Comparison of ENCODE assay signal across 22 mouse cellular contexts in the genomic region with DNA sequence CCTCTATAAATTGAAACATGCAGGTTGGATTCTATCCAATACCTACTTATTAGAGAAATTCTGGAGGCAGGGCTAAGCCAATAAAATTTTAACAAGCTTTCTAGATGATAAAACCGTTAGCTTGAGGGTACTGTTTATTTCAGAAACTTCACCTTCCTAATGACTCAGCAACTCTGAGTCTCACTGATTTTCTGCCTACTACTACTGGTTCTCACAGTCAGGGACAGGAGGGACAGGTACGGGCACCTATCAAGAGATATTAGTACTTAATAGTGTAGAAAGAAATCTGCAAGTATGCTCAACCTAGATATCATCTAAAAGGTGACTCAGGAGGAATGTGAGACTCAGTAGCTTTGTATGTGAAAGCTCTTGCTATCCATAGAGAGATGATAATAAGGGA. TPM values are rescaled to one million over a fixed set of nuclear protein-coding genes. Genes with fewer than 3 reads are reported as not detected.
A peak's percentile ranks its signal among the peaks of the same experiment; 100 is the strongest.
DNase-seq lines count a peak whose midpoint lies in the region; ATAC-seq and TF ChIP-seq lines count a peak whose summit lies in the region.
"Had no signal": no experiment of that assay in that cellular context is flagged by ENCODE, and none has a peak within 500 bp of the region (broad histone marks: within the 10 kb centered on the region; RNA-seq: fewer than 3 reads in every experiment).

No protein-coding gene starts in this region.

- no peak overlapping the region for H3K9ac ChIP-seq in limb, embryonic 12.5 days (replicated peaks)
- no peak overlapping the region for H3K9ac ChIP-seq in limb, embryonic 13.5 days
- no peak overlapping the region for H3K9ac ChIP-seq in limb, embryonic 14.5 days (ENCODE audit: low read depth, low read length, severe bottlenecking)

- H3K79me2 ChIP-seq in myocyte (ENCODE audit: control insufficient read depth, insufficient read depth) = no peaks in the 10 kb centered on the region

- no peak overlapping the region for H3K4me3 ChIP-seq in limb, embryonic 12.5 days (replicated peaks)
- no peak overlapping the region for H3K4me3 ChIP-seq in limb, embryonic 10.5 days
- H3K4me3 ChIP-seq in limb, embryonic 13.5 days = no peak overlapping the region
- H3K4me3 ChIP-seq in limb, embryonic 14.5 days (replicated peaks; ENCODE audit: low read length) = no peak overlapping the region
- H3K4me3 ChIP-seq in myocyte = no peak overlapping the region

- peaks cover 6% of the 10 kb centered on the region; the same call in 1 of the 2 replicates for H3K4me1 ChIP-seq in limb, embryonic 12.5 days (replicated peaks)
- H3K4me1 ChIP-seq in limb, embryonic 10.5 days = no peaks in the 10 kb centered on the region
- peaks cover 5% of the 10 kb centered on the region; the same call in 1 of the 2 replicates for H3K4me1 ChIP-seq in limb, embryonic 13.5 days
- peaks cover 5% of the 10 kb centered on the region; the same call in 1 of the 2 replicates for H3K4me1 ChIP-seq in limb, embryonic 14.5 days (ENCODE audit: control insufficient read depth, insufficient read depth, low read length)

- H3K27ac ChIP-seq in limb, embryonic 12.5 days = no peak overlapping the region
- no peak overlapping the region for H3K27ac ChIP-seq in limb, embryonic 10.5 days
- H3K27ac ChIP-seq in limb, embryonic 13.5 days = no peak overlapping the region
- no peak overlapping the region for H3K27ac ChIP-seq in limb, embryonic 14.5 days (replicated peaks; ENCODE audit: low read depth, low read length)

- H3K36me3 ChIP-seq in limb, embryonic 12.5 days = no peaks in the 10 kb centered on the region
- no peaks in the 10 kb centered on the region for H3K36me3 ChIP-seq in limb, embryonic 10.5 days
- H3K36me3 ChIP-seq in limb, embryonic 13.5 days = no peaks in the 10 kb centered on the region
- no peaks in the 10 kb centered on the region for H3K36me3 ChIP-seq in limb, embryonic 14.5 days (ENCODE audit: control insufficient read depth, insufficient read depth, low read length)
- no peaks in the 10 kb centered on the region for H3K36me3 ChIP-seq in myocyte (ENCODE audit: control insufficient read depth, insufficient read depth)
- H3K36me3 ChIP-seq: G1E had no signal

- no peaks in the 10 kb centered on the region for H3K9me3 ChIP-seq in limb, embryonic 12.5 days
- H3K9me3 ChIP-seq in limb, embryonic 10.5 days (replicated peaks) = no peaks in the 10 kb centered on the region
- H3K9me3 ChIP-seq in limb, embryonic 13.5 days = no peaks in the 10 kb centered on the region
- H3K9me3 ChIP-seq in limb, embryonic 14.5 days (ENCODE audit: control insufficient read depth, low read length) = no peaks in the 10 kb centered on the region

- peak; percentile 59; the same call in 1 of the 2 replicates for ATAC-seq in limb, embryonic 12.5 days (ENCODE audit: insufficient number of reproducible peaks, insufficient read depth, low FRiP score, low TSS enrichment, low read depth)
- ATAC-seq in limb, embryonic 13.5 days (ENCODE audit: low FRiP score, low read depth) = 0 out of 2 replicates have a peak, but pooled peaks have one; percentile 66
- ATAC-seq in limb, embryonic 14.5 days (ENCODE audit: low FRiP score, low read depth) = no peak
- ATAC-seq: activated CD4-positive, CD25-positive, alpha-beta regulatory T cell, adult 4 months; CD4-positive, CD25-positive, alpha-beta regulatory T cell, adult 4 months; Patski had no signal

- DNase-seq in limb, embryonic 10.5 days (ENCODE audit: low spot score) = no peak
- peak; percentile 41 for DNase-seq in limb, embryonic 14.5 days (ENCODE audit: low spot score)
- DNase-seq in spleen, postnatal 10 days (ENCODE audit: low spot score in 2 of 2) = no peak
- no peak for DNase-seq in lung, postnatal 10 days
- DNase-seq in kidney, postnatal 4 days = no peak
- DNase-seq: adrenal gland, adult 2 months; adrenal gland, adult 8-10 months; adrenal gland, postnatal 10 days; adrenal gland, postnatal 14 days; adrenal gland, postnatal 25 days; adrenal gland, postnatal 36 days; B cell, adult 2 months; cerebellum, adult 11 months; cerebellum, adult 11-12 months had no signal

- H3K4me2 ChIP-seq in limb, embryonic 12.5 days = no peak overlapping the region
- 0 out of 2 replicates have a peak overlapping the region, but pooled peaks have one; percentile 23 for H3K4me2 ChIP-seq in limb, embryonic 13.5 days (replicated peaks)
- H3K4me2 ChIP-seq in limb, embryonic 14.5 days (replicated peaks; ENCODE audit: low read depth, low read length, severe bottlenecking) = no peak overlapping the region
- peak overlapping the region; percentile 13 for H3K4me2 ChIP-seq in myocyte (ENCODE audit: low read depth)

- no peak overlapping the region for H3ac ChIP-seq in myocyte (ENCODE audit: control insufficient read depth, insufficient read length)

- WGBS in limb, embryonic 12.5 days = 57% methylated on average over 2 of the region's 2 CpGs
- WGBS in limb, embryonic 10.5 days = 83% methylated on average over 2 of the region's 2 CpGs
- 31% methylated on average over 2 of the region's 2 CpGs for WGBS in limb, embryonic 13.5 days
- WGBS in limb, embryonic 14.5 days = 18% methylated on average over 2 of the region's 2 CpGs

- TF ChIP-seq POLR2A in limb, embryonic 14.5 days (IDR thresholded peaks at IDR 0.05; ENCODE audit: borderline replicate concordance, extremely low read depth, insufficient read depth, insufficient read length) = no peak
- no peak for TF ChIP-seq POLR2A in myocyte (IDR thresholded peaks at IDR 0.05; ENCODE audit: insufficient read length, low read depth)

- H3K27me3 ChIP-seq in limb, embryonic 12.5 days = no peaks in the 10 kb centered on the region
- H3K27me3 ChIP-seq in limb, embryonic 10.5 days (ENCODE audit: low read depth, poor library complexity, severe bottlenecking) = no peaks in the 10 kb centered on the region
- no peaks in the 10 kb centered on the region for H3K27me3 ChIP-seq in limb, embryonic 13.5 days
- no peaks in the 10 kb centered on the region for H3K27me3 ChIP-seq in limb, embryonic 14.5 days (ENCODE audit: control insufficient read depth, insufficient read depth, low read length)
- no peaks in the 10 kb centered on the region for H3K27me3 ChIP-seq in myocyte (ENCODE audit: control insufficient read depth, insufficient read depth, insufficient read length)
- H3K27me3 ChIP-seq: CH12.LX, Patski had no signal

TF ChIP-seq in myocyte, 11 proteins besides CTCF, POLR2A, EP300 and RAD21:
- TF ChIP-seq CEBPB (IDR thresholded peaks at IDR 0.05; ENCODE audit: insufficient read depth, poor library complexity, severe bottlenecking) = no peak
- TF ChIP-seq REST (IDR thresholded peaks at IDR 0.05; ENCODE audit: insufficient read depth, insufficient read length) = no peak
- TF ChIP-seq POLR2AphosphoS2 (IDR thresholded peaks at IDR 0.05; ENCODE audit: insufficient read length, low read depth) = no peak
- TF ChIP-seq USF1 (IDR thresholded peaks at IDR 0.05; ENCODE audit: low read depth) = no peak

RNA-seq across cellular contexts. Expression of gene Adcyap1, which starts 19.8 kb away (rescaled TPM):
- polyA plus RNA-seq in limb, embryonic 12.5 days (2016; fragmentation: Nextera tagmentation; extraction: Ambion mirVana) = 1.0 and 1.2 TPM in 2 replicates
- polyA plus RNA-seq in limb, embryonic 10.5 days (2016; fragmentation: Nextera tagmentation; extraction: Ambion mirVana) = not detected in 2 replicates
- 1.6 and 1.9 TPM in 2 replicates for polyA plus RNA-seq in limb, embryonic 13.5 days (2015; fragmentation: Nextera tagmentation; extraction: Ambion mirVana)
- 0.50 and 1.1 TPM in 2 replicates for polyA plus RNA-seq in limb, embryonic 14.5 days (2012; rRNA removed)
- 1.2 and 1.5 TPM in 2 replicates for polyA plus RNA-seq in limb, embryonic 14.5 days (2014; fragmentation: Nextera tagmentation; extraction: Ambion mirVana)
- 0.02 TPM for polyA plus RNA-seq in myocyte (2012; fragmentation: generic; extraction: Trizol)
- polyA plus RNA-seq: CD4-positive, CD25-positive, alpha-beta regulatory T cell, adult 4 months; G1E; Patski had no signal

Comparison
In these comparisons a context has a peak if more than half of its experiments do, and no peak if none do; other contexts are left out.
1. H3K4me2 ChIP-seq: peak in limb, embryonic 13.5 days (single experiment) and myocyte (single experiment); none in limb, embryonic 12.5 days (single experiment) and limb, embryonic 14.5 days (single experiment).